Mouse (Mus musculus) neutrophil, adult 83 days (primary cell): ENCODE results near the gene Hist1h2an. TPM values are rescaled to one million over a fixed set of nuclear protein-coding genes. Genes with fewer than 3 reads are reported as not detected.

ENCODE experiments used
- total RNA-seq, 2 experiments: library from RNA; stranded (reverse); gene quantifications; one replicate each; pipeline ENCODE4 v1.2.4; 2023

Hist1h2an gene
- total RNA-seq = 100 to 1,000 TPM; 208 to 211 TPM

DNA sequence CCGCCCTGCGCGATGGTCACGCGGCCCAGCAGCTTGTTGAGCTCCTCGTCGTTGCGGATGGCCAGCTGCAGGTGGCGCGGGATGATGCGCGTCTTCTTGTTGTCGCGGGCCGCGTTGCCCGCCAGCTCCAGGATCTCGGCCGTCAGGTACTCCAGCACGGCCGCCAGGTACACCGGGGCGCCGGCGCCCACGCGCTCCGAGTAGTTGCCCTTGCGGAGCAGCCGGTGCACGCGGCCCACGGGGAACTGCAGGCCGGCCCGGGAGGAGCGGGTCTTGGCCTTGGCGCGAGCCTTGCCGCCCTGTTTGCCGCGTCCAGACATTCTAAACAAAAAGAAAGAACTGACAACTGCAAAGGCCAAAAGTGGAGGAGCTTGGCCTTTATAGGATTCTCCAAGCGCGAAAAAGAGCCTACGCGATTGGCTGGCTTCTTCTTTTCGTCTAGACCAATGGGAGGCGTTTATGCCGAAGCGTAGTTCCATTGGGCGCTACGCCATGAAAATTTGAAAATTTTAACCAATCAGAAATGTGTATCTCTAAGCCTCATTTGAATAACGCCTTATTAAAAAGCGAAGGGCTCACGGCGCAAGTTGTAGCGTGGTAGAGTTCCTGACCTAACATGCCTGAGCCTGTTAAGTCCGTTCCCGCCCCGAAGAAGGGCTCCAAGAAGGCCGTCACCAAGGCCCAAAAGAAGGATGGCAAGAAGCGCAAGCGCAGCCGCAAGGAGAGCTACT, at the start of gene Hist1h2an, which contains the start of gene Hist1h2bp:
Gene Hist1h2an (minus strand): TSS at position 320 of the 731 bp plus-strand sequence.
Gene Hist1h2bp (plus strand): TSS at position 563 of the 731 bp plus-strand sequence.

DNA sequence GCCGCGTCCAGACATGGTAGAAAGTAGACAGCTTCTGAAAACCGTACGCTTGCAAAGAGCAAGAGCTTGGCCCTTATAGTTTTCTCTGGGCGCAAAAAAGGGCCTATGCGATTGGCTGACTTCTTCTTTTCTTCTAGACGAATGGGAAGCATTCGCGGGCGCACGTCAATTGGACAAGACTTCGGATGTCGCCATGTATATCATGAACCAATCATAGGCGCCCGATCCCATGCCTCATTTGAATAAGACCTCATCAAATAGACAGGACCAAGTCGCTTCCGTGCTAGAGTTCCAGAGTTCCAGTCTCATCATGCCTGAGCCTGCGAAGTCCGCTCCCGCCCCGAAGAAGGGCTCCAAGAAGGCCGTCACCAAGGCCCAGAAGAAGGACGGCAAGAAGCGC, 46.4 kb upstream of the Hist1h2an start, which contains the start of the genes Hist1h2ap and Hist1h2br:
Gene Hist1h2ap (minus strand): TSS at position 47 of the 400 bp plus-strand sequence.
Gene Hist1h2br (plus strand): TSS at position 283 of the 400 bp plus-strand sequence.

DNA sequence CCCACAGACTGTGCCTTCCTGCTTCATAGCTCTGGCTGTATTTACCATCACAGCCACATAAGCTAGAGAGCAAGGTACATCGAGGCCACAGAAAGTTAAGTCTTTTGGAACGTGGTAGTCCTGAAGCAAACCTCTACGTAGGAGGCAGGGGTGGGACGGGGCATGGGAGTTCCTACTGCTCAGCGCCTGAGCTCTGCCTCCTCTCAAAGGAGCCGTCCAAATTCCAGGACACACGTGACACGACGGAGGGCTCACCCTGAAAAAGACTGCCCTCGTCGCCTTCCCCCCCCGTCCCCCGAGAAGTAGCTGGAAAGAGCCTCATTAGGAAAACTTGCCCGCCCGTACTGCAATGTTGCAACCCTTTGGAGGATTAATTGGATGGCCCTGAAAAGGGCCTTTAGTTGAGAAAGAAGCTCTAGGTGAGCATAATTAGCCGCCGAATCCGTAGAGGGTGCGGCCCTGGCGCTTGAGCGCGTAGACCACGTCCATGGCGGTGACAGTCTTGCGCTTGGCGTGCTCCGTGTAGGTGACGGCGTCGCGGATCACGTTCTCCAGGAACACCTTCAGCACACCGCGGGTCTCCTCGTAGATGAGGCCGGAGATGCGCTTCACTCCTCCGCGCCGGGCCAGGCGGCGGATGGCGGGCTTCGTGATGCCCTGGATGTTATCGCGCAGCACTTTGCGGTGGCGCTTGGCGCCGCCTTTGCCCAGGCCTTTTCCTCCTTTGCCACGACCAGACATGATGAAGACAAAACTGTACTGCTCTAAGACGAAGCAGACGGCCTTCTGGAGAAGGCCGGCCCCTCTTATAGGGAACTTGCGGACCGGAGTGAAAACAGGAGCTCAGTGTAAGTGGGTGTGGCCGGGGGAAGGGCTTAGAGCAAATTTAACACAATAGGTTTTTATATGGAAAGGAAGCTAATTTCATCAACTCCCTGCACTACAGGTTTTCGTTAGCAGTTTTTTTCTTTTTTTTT, 44.7 kb upstream of the Hist1h2an start, which contains the start of gene Hist1h4n:
Gene Hist1h4n (minus strand): TSS at position 779 of the 977 bp plus-strand sequence.

DNA sequence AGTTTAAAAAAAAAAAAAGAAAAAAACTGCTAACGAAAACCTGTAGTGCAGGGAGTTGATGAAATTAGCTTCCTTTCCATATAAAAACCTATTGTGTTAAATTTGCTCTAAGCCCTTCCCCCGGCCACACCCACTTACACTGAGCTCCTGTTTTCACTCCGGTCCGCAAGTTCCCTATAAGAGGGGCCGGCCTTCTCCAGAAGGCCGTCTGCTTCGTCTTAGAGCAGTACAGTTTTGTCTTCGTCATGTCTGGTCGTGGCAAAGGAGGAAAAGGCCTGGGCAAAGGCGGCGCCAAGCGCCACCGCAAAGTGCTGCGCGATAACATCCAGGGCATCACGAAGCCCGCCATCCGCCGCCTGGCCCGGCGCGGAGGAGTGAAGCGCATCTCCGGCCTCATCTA, 24.5 kb upstream of the Hist1h2an start, which contains the start of gene Hist1h4m:
Gene Hist1h4m (plus strand): TSS at position 208 of the 400 bp plus-strand sequence.

DNA sequence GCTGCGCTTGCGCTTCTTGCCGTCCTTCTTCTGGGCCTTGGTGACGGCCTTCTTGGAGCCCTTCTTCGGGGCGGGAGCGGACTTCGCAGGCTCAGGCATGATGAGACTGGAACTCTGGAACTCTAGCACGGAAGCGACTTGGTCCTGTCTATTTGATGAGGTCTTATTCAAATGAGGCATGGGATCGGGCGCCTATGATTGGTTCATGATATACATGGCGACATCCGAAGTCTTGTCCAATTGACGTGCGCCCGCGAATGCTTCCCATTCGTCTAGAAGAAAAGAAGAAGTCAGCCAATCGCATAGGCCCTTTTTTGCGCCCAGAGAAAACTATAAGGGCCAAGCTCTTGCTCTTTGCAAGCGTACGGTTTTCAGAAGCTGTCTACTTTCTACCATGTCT, 23.1 kb upstream of the Hist1h2an start, which contains the start of the genes Hist1h2bq and Hist1h2ao:
Gene Hist1h2bq (minus strand): TSS at position 125 of the 400 bp plus-strand sequence.
Gene Hist1h2ao (plus strand): TSS at position 393 of the 400 bp plus-strand sequence.

DNA sequence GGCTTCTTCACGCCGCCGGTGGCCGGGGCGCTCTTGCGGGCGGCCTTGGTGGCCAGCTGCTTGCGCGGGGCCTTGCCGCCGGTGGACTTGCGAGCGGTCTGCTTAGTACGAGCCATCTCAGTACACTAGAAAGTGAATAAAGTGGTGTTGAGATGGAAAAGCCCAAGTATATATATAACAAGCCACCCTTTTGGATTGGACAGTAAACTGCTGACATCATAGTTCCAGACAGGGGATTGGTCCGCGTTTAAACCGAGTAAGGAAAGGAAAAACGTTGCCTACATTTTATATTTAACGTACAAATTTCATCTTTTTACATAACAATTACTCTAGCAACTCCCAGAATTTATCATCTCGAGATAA, 3.8 kb downstream of the Hist1h2an start, which contains the start of gene Hist1h3i:
Gene Hist1h3i (minus strand): TSS at position 116 of the 363 bp plus-strand sequence.

DNA sequence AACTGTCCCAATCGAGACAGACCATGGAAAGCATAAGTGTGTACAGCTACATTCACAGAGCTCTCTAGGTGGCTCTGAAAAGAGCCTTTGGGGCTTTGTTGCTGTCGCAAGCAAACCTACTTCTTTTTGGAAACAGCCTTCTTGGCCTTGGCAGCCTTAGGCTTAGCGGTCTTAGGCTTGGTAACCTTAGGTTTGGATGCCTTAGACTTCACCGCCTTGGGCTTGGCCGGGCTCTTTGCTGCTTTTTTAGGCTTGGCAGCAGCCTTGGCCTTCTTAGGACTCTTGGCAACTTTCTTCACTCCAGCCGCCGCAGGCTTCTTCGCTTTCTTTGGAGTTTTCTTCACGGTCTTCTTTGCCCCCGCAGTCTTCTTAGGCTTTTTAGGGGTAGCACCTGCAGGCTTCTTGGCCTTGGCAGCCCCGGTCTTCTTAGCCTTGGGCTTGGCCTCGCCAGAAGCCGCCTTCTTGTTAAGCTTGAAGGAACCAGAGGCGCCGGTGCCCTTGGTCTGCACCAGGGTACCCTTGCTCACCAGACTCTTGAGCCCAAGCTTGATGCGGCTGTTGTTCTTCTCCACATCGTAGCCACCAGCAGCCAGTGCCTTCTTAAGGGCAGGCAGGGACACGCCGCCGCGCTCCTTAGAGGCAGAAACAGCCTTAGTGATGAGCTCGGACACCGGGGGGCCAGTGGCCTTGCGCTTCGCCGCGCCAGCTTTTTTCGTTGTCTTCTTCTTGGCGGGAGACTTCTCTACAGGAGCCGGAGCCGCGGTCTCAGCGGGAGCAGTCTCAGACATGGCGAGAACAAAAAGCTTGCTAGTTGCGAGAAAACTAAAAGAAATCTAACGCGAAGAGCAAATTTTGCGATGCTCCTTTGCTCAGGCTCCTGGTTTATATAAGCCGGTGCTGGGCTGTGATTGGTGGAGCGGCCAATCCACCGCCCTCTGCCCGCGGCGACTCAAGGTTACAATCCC, 7.0 kb downstream of the Hist1h2an start, which contains the start of gene Hist1h1b:
Gene Hist1h1b (minus strand): TSS at position 859 of the 965 bp plus-strand sequence.

DNA sequence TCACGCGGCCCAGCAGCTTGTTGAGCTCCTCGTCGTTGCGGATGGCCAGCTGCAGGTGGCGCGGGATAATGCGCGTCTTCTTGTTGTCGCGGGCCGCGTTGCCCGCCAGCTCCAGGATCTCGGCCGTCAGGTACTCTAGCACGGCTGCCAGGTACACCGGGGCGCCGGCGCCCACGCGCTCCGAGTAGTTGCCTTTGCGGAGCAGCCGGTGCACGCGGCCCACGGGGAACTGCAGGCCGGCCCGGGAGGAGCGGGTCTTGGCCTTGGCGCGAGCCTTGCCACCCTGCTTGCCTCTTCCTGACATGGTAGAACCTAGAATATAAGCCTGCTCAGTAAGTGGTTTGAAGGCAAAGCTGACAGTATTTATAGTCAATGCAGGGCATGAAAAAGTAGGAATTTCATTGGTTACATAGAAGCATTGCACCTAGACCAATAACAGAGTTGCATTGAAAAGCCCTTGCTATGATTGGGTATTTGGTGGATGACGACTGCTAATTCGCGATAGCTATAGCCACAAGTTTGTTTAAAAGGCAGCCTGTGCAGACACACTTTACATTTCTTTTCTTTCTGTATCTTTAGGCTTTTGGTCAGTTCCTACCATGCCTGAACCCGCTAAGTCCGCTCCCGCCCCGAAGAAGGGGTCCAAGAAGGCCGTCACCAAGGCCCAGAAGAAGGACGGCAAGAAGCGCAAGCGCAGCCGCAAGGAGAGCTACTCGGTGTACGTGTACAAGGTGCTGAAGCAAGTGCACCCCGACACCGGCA, 33.3 kb downstream of the Hist1h2an start, which contains the start of the genes Hist1h2ak and Hist1h2bn:
Gene Hist1h2ak (minus strand): TSS at position 304 of the 762 bp plus-strand sequence.
Gene Hist1h2bn (plus strand): TSS at position 600 of the 762 bp plus-strand sequence.

DNA sequence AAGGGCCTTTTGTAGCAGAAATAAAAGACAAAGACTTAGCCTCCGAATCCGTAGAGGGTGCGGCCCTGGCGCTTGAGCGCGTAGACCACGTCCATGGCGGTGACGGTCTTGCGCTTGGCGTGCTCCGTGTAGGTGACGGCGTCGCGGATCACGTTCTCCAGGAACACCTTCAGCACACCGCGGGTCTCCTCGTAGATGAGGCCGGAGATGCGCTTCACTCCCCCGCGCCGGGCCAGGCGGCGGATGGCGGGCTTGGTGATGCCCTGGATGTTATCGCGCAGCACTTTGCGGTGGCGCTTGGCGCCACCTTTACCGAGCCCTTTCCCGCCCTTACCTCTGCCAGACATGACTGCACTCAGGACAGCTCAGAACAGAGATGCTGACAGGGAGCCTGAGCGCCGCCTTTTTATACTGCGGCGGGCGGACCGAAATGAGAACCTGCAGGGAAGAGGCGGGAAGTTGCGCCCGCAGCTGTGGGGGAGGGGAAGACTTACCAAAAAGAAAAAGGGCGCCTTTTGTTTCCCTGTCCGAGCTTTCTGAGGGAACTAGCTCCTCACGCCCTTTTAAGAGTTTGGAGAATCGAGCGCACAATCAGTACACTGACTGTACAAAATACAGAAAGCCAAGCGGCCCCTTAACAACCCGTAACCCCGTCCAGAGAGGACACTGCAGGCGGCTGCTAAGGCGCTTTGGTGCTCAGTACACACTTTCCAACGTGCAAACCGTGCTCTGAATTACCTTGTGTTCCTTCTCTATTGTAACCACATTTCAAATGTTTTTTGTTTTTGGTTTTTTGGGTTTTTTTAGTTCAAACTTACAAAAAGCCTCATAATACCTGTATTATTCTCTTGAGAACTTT, 36.6 kb downstream of the Hist1h2an start, which contains the start of gene Hist1h4k:
Gene Hist1h4k (minus strand): TSS at position 347 of the 859 bp plus-strand sequence.

Other genes with a start within 250 kb of the Hist1h2an start
- not detected for gene Olfr1366, start 244.4 kb downstream of the Hist1h2an start, total RNA-seq
- gene Olfr1535, start 227.3 kb downstream of the Hist1h2an start, total RNA-seq = not detected
- gene Olfr1364, start 205.5 kb downstream of the Hist1h2an start, total RNA-seq = not detected
- gene Olfr1362, start 173.2 kb downstream of the Hist1h2an start, total RNA-seq = not detected
- gene Olfr11, start 144.7 kb downstream of the Hist1h2an start, total RNA-seq = not detected
- gene Olfr1361, start 123.8 kb downstream of the Hist1h2an start, total RNA-seq = not detected
- not detected for gene Olfr1360, start 109.8 kb downstream of the Hist1h2an start, total RNA-seq
- gene Olfr1359, start 89.1 kb downstream of the Hist1h2an start, total RNA-seq = not detected
- 1,000 to 10,000 TPM; 1,112 to 1,155 TPM for gene Hist1h2bl, start 71.1 kb downstream of the Hist1h2an start, total RNA-seq
- gene Hist1h2ai, start 70.8 kb downstream of the Hist1h2an start, total RNA-seq = 100 to 1,000 TPM; 381 to 445 TPM
- gene Hist1h3h, start 69.6 kb downstream of the Hist1h2an start, total RNA-seq = 1,000 to 10,000 TPM; 1,706 to 1,716 TPM
- gene Hist1h2bm, start 65.2 kb downstream of the Hist1h2an start, total RNA-seq = 100 to 1,000 TPM; 312 to 338 TPM
- gene Hist1h4j, start 52.2 kb downstream of the Hist1h2an start, total RNA-seq = 100 to 1,000 TPM; 189 to 204 TPM
- 1,000 to 10,000 TPM; 2,442 to 2,952 TPM for gene Hist1h4k, start 36.7 kb downstream of the Hist1h2an start, total RNA-seq
- gene Hist1h2ak, start 33.4 kb downstream of the Hist1h2an start, total RNA-seq = 100 to 1,000 TPM; 484 to 517 TPM
- gene Hist1h2bn, start 33.1 kb downstream of the Hist1h2an start, total RNA-seq = 100 to 1,000 TPM; 773 to 822 TPM
- gene Hist1h1b, start 6.6 kb downstream of the Hist1h2an start, total RNA-seq = 100 to 1,000 TPM; 670 to 767 TPM
- gene Hist1h3i, start 3.8 kb downstream of the Hist1h2an start, total RNA-seq = 1,000 to 10,000 TPM; 1,415 to 1,653 TPM
- gene Hist1h2bp, start 243 bp upstream of the Hist1h2an start, total RNA-seq = 100 to 1,000 TPM; 541 to 563 TPM
- 1,000 to 10,000 TPM; 1,187 to 1,287 TPM for gene Hist1h2bq, start 23.0 kb upstream of the Hist1h2an start, total RNA-seq
- gene Hist1h2ao, start 23.2 kb upstream of the Hist1h2an start, total RNA-seq = 1,000 to 10,000 TPM; 2,421 to 2,630 TPM
- gene Hist1h4m, start 24.5 kb upstream of the Hist1h2an start, total RNA-seq = 1,000 to 10,000 TPM; 1,420 to 1,801 TPM
- 1,000 to 10,000 TPM in 1 of 2 experiments, 100 to 1,000 TPM in 1; 619 to 1,159 TPM for gene Hist1h4n, start 45.0 kb upstream of the Hist1h2an start, total RNA-seq
- gene Hist1h2ap, start 46.3 kb upstream of the Hist1h2an start, total RNA-seq = 100 to 1,000 TPM; 551 to 589 TPM
- gene Hist1h2br, start 46.5 kb upstream of the Hist1h2an start, total RNA-seq = 1,000 to 10,000 TPM; 1,190 to 1,308 TPM
- under 1 TPM; 0.35 to 0.60 TPM for gene Zfp184, start 157.9 kb upstream of the Hist1h2an start, total RNA-seq
- gene Pom121l2, start 194.0 kb upstream of the Hist1h2an start, total RNA-seq = not detected
- gene Prss16, start 222.5 kb upstream of the Hist1h2an start, total RNA-seq = 1 to 10 TPM; 2.5 to 2.8 TPM
- gene Hist1h2ah, start 248.3 kb upstream of the Hist1h2an start, total RNA-seq = 100 to 1,000 TPM; 501 to 521 TPM
- 1,000 to 10,000 TPM; 1,519 to 1,594 TPM for gene Hist1h2bk, start 248.7 kb upstream of the Hist1h2an start, total RNA-seq